Mouse (Mus musculus) kidney, embryonic 16.5 days (tissue): ENCODE measurements at regions not wholly inside any gene's neighbourhood (a gene's known extent, or its start where the extent isn't known, plus 50 kb on each side); places are given as distances from the start of the nearest gene placed in this dataset.

Source experiments
- ATAC-seq: fragments of 200-750 bp; cut with Nextera tagmentation; 2 replicates; pipeline ENCODE4 v1.8.0; 2017; ENCODE audit warnings: moderate TSS enrichment; ENCODE audit not compliant: low FRiP score, low TSS enrichment
- H3K27ac ChIP-seq: fragments of 300-500 bp; sonication (generic); 2 replicates; pipeline ENCODE4 v1.5.1; 2014; ENCODE audit warnings: low read length
- H3K27me3 ChIP-seq: fragments of 300-500 bp; sonication (generic); 2 replicates; pipeline ENCODE4 v1.6.1; 2014; ENCODE audit warnings: low read length, control low read depth, mixed read lengths; ENCODE audit not compliant: insufficient read depth
- H3K36me3 ChIP-seq: fragments of 300-500 bp; sonication (generic); 2 replicates; pipeline ENCODE4 v1.6.1; 2014; ENCODE audit warnings: low read length, control low read depth, mixed read lengths; ENCODE audit not compliant: insufficient read depth
- H3K4me1 ChIP-seq: fragments of 300-500 bp; sonication (generic); 2 replicates; pipeline ENCODE4 v1.6.1; 2014; ENCODE audit warnings: low read length, control low read depth, mixed read lengths; ENCODE audit not compliant: insufficient read depth
- H3K4me2 ChIP-seq: fragments of 300-500 bp; sonication (generic); replicated peaks from 2 replicates; pipeline ENCODE4 v1.6.1; 2014; ENCODE audit warnings: low read depth, low read length
- H3K4me3 ChIP-seq: fragments of 300-500 bp; sonication (generic); 2 replicates; pipeline ENCODE4 v1.5.1; 2014; ENCODE audit warnings: mild to moderate bottlenecking, low read length
- H3K9ac ChIP-seq: fragments of 300-500 bp; sonication (generic); replicated peaks from 2 replicates; pipeline ENCODE4 v1.6.1; 2014; ENCODE audit warnings: low read length
- H3K9me3 ChIP-seq: fragments of 300-500 bp; sonication (generic); 2 replicates; pipeline ENCODE4 v1.6.1; 2016; ENCODE audit warnings: low read length, control low read depth
- WGBS: fragments of 180-500 bp; shearing (Covaris S2); extraction: QIAGEN DNeasy Blood & Tissue Kit; methylation state at CpG from one replicate; pipeline ENCODE4 v1.1.7; 2014; 5-methylcytosine and 5-hydroxymethylcytosine counted together

GRCm38 (mm10) chr15:43364496-43364895, 3230.3 kb downstream of the 9330182O14Rik start:
- Histone ChIP-seq H3K27me3 (no peaks in the 10 kb centered on the region), H3K4me1 (no peaks in the 10 kb centered on the region), H3K27ac (no peak overlapping the region), H3K9ac (no peak overlapping the region), H3K36me3 (no peaks in the 10 kb centered on the region), H3K9me3 (no peaks in the 10 kb centered on the region), H3K4me3 (no peak overlapping the region), H3K4me2 (no peak overlapping the region)
- WGBS = 72% methylated on average over 4 of the region's 4 CpGs
- ATAC-seq = no peak

GRCm38 (mm10) chr15:43373072-43373471, 3238.9 kb downstream of the 9330182O14Rik start:
- H3K9me3 ChIP-seq = no peaks in the 10 kb centered on the region
- no peak overlapping the region for H3K27ac ChIP-seq
- WGBS = 81% methylated on average over 4 of the region's 4 CpGs
- H3K36me3 ChIP-seq = no peaks in the 10 kb centered on the region
- H3K4me3 ChIP-seq = no peak overlapping the region
- ATAC-seq = no peak
- no peaks in the 10 kb centered on the region for H3K27me3 ChIP-seq
- no peak overlapping the region for H3K4me2 ChIP-seq
- no peaks in the 10 kb centered on the region for H3K4me1 ChIP-seq
- no peak overlapping the region for H3K9ac ChIP-seq

- Histone ChIP-seq H3K9ac (no peak overlapping the region), H3K4me3 (no peak overlapping the region), H3K36me3 (no peaks in the 10 kb centered on the region), H3K27me3 (no peaks in the 10 kb centered on the region), H3K4me1 (no peaks in the 10 kb centered on the region), H3K4me2 (no peak overlapping the region), H3K27ac (no peak overlapping the region), H3K9me3 (no peaks in the 10 kb centered on the region)
- 95% methylated on average over 1 of the region's 1 CpGs for WGBS
- ATAC-seq = no peak
Measured at GRCm38 (mm10) chr15:43382405-43382804, 3248.2 kb downstream of the 9330182O14Rik start.

GRCm38 (mm10) chr15:43399821-43400220, 3265.7 kb downstream of the 9330182O14Rik start:
- Histone ChIP-seq H3K9me3 (no peaks in the 10 kb centered on the region), H3K4me3 (no peak overlapping the region), H3K4me1 (no peaks in the 10 kb centered on the region), H3K36me3 (no peaks in the 10 kb centered on the region), H3K27me3 (no peaks in the 10 kb centered on the region), H3K9ac (no peak overlapping the region), H3K27ac (no peak overlapping the region), H3K4me2 (no peak overlapping the region)
- ATAC-seq = no peak
- 57% methylated on average over 1 of the region's 1 CpGs for WGBS

- H3K27ac ChIP-seq = no peak overlapping the region
- WGBS = 29% methylated on average over 2 of the region's 2 CpGs
- H3K4me1 ChIP-seq = no peaks in the 10 kb centered on the region
- H3K27me3 ChIP-seq = no peaks in the 10 kb centered on the region
- no peak overlapping the region for H3K4me2 ChIP-seq
- H3K36me3 ChIP-seq = no peaks in the 10 kb centered on the region
- no peak overlapping the region for H3K4me3 ChIP-seq
- peak; percentile 79; the same call in 1 of the 2 replicates for ATAC-seq
- no peaks in the 10 kb centered on the region for H3K9me3 ChIP-seq
- H3K9ac ChIP-seq = no peak overlapping the region
Measured at GRCm38 (mm10) chr15:43403585-43403984, 3269.4 kb downstream of the 9330182O14Rik start.
